Mouse (Mus musculus): Measurements from ENCODE around the gene Mark4.

- no peak for TF ChIP-seq POLR2A (IDR thresholded peaks at IDR 0.05; ENCODE audit: borderline replicate concordance, extremely low read depth, low read depth, low read length)
- TF ChIP-seq CTCF (IDR thresholded peaks at IDR 0.05; ENCODE audit: insufficient read depth, low read length), result no peak
Observed at GRCm38 (mm10) chr7:19459144-19459870, 686 bp upstream of the Mark4 start.
